Mouse (Mus musculus) hindbrain, embryonic 16.5 days (tissue): ENCODE data around the gene Apol7a. TPM values are rescaled to one million over a fixed set of nuclear protein-coding genes. Genes with fewer than 3 reads are reported as not detected.

Experiments used
- ATAC-seq: fragments of 200-750 bp; cut with Nextera tagmentation; 2 replicates; pipeline ENCODE4 v1.8.0; 2017; ENCODE audit warnings: moderate TSS enrichment, moderate library complexity
- H3K27ac ChIP-seq: fragments of 300-500 bp; sonication (generic); 2 replicates; pipeline ENCODE4 v1.5.1; 2014; ENCODE audit warnings: low read depth, mild to moderate bottlenecking, control low read depth, low read length, moderate library complexity
- H3K27me3 ChIP-seq: fragments of 300-500 bp; sonication (generic); replicated peaks from 2 replicates; pipeline ENCODE4 v1.6.1; 2014; ENCODE audit warnings: low read length; ENCODE audit not compliant: control insufficient read depth, insufficient read depth
- H3K36me3 ChIP-seq: fragments of 300-500 bp; sonication (generic); 2 replicates; pipeline ENCODE4 v1.6.1; 2014; ENCODE audit warnings: mild to moderate bottlenecking, low read length, moderate library complexity, mixed read lengths; ENCODE audit not compliant: control insufficient read depth, insufficient read depth
- H3K4me1 ChIP-seq: fragments of 300-500 bp; sonication (generic); 2 replicates; pipeline ENCODE4 v1.6.1; 2014; ENCODE audit warnings: low read depth, low read length; ENCODE audit not compliant: control insufficient read depth, insufficient read depth
- H3K4me2 ChIP-seq: fragments of 300-500 bp; sonication (generic); 2 replicates; pipeline ENCODE4 v1.6.1; 2014; ENCODE audit warnings: mild to moderate bottlenecking, low read length, control low read depth, moderate library complexity
- H3K4me3 ChIP-seq: fragments of 300-500 bp; sonication (generic); 2 replicates; pipeline ENCODE4 v1.5.1; 2014; ENCODE audit warnings: mild to moderate bottlenecking, low read length, control low read depth, moderate library complexity
- H3K9ac ChIP-seq: fragments of 300-500 bp; sonication (generic); 2 replicates; pipeline ENCODE4 v1.6.1; 2014; ENCODE audit warnings: low read depth, mild to moderate bottlenecking, control low read depth, low read length, moderate library complexity
- H3K9me3 ChIP-seq: fragments of 300-500 bp; sonication (generic); 2 replicates; pipeline ENCODE4 v1.6.1; 2014; ENCODE audit warnings: mild to moderate bottlenecking, low read length, moderate library complexity; ENCODE audit not compliant: control insufficient read depth
- WGBS: fragments of 180-500 bp; shearing (Covaris S2); extraction: QIAGEN DNeasy Blood & Tissue Kit; methylation state at CpG from one replicate; pipeline ENCODE4 v1.1.7; 2014; 5-methylcytosine and 5-hydroxymethylcytosine counted together
- polyA plus RNA-seq: library from polyadenylated mRNA; unstranded; fragments of >200 nt; fragmentation: Nextera tagmentation; extraction: Ambion mirVana; gene quantifications from 2 replicates; pipeline ENCODE4 v1.2.1, GENCODE M21; 2015

The Apol7a gene
- polyA plus RNA-seq, 1 experiment from 2014 or later = not detected

GRCm38 (mm10) chr15:77366706-77367484 lies 32.0 kb downstream of the Apol7a start:
- peak overlapping the region; percentile 64 for H3K4me2 ChIP-seq
- no peaks in the 10 kb centered on the region for H3K9me3 ChIP-seq
- peak; percentile 58 for ATAC-seq
- peak overlapping the region; percentile 61 for H3K9ac ChIP-seq
- H3K27me3 ChIP-seq = no peaks in the 10 kb centered on the region
- H3K4me3 ChIP-seq = peak overlapping the region; percentile 37
- no peaks in the 10 kb centered on the region for H3K36me3 ChIP-seq
- H3K27ac ChIP-seq = peak overlapping the region; percentile 88
- under 1% methylated on average over 26 of the region's 26 CpGs for WGBS
- H3K4me1 ChIP-seq = peaks cover 30% of the 10 kb centered on the region

- peaks cover 30% of the 10 kb centered on the region for H3K4me1 ChIP-seq
- ATAC-seq = no peak
- H3K9ac ChIP-seq = 0 out of 2 replicates have a peak overlapping the region, but pooled peaks have one; percentile 17
- H3K36me3 ChIP-seq = no peaks in the 10 kb centered on the region
- WGBS = 56% methylated on average over 9 of the region's 9 CpGs
- H3K27ac ChIP-seq = peak overlapping the region; percentile 88; the same call in 1 of the 2 replicates
- H3K4me3 ChIP-seq = no peak overlapping the region
- peak overlapping the region; percentile 64 for H3K4me2 ChIP-seq
- no peaks in the 10 kb centered on the region for H3K9me3 ChIP-seq
- no peaks in the 10 kb centered on the region for H3K27me3 ChIP-seq
Measured at GRCm38 (mm10) chr15:77365700-77366570, 33.0 kb downstream of the Apol7a start.

GRCm38 (mm10) chr15:77364026-77364425 lies 34.9 kb downstream of the Apol7a start:
- ATAC-seq = no peak
- WGBS = 58% methylated on average over 3 of the region's 3 CpGs

DNA sequence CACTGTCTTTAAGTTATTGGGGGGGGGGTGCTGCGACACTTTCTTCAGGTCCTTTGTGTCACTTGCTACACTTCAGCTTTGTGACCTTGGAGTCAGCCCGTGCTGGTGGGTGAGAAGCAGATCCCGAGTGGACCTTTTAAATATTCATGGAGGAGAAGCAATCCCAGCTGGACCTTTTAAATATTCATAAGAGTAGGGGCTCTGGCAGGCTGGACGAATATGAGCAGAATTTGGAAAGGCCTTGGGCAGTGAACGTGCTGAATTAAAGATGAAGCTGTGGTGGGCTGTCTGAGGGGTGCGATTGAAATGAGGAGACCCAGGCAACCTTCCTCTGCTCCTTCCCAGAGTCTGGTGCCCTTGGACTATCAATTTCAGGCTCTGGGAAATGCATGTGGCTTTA lies 35.3 kb downstream of the Apol7a start:
- H3K4me2 ChIP-seq = no peak overlapping the region
- H3K27ac ChIP-seq = no peak overlapping the region
- no peaks in the 10 kb centered on the region for H3K36me3 ChIP-seq
- H3K4me1 ChIP-seq = peaks cover 40% of the 10 kb centered on the region
- no peaks in the 10 kb centered on the region for H3K9me3 ChIP-seq
- ATAC-seq = no peak
- no peak overlapping the region for H3K4me3 ChIP-seq
- 8% methylated on average over 6 of the region's 6 CpGs for WGBS
- no peaks in the 10 kb centered on the region for H3K27me3 ChIP-seq
- H3K9ac ChIP-seq = no peak overlapping the region

More at GRCm38 (mm10) chr15:77364026-77364425, 34.9 kb downstream of the Apol7a start:
- Histone ChIP-seq H3K4me3 (no peak overlapping the region), H3K4me2 (no peak overlapping the region), H3K36me3 (no peaks in the 10 kb centered on the region), H3K9me3 (no peaks in the 10 kb centered on the region), H3K4me1 (peaks cover 36% of the 10 kb centered on the region), H3K27me3 (no peaks in the 10 kb centered on the region), H3K9ac (no peak overlapping the region), H3K27ac (no peak overlapping the region)

GRCm38 (mm10) chr15:77362952-77363351 lies 36.0 kb downstream of the Apol7a start:
- H3K4me2 ChIP-seq = no peak overlapping the region
- WGBS = 32% methylated on average over 5 of the region's 5 CpGs
- H3K9me3 ChIP-seq = no peaks in the 10 kb centered on the region
- no peak overlapping the region for H3K27ac ChIP-seq
- peaks cover 36% of the 10 kb centered on the region for H3K4me1 ChIP-seq
- no peaks in the 10 kb centered on the region for H3K36me3 ChIP-seq
- no peak for ATAC-seq
- no peaks in the 10 kb centered on the region for H3K27me3 ChIP-seq
- no peak overlapping the region for H3K4me3 ChIP-seq
- H3K9ac ChIP-seq = no peak overlapping the region

- Histone ChIP-seq H3K4me1 (peaks cover 32% of the 10 kb centered on the region), H3K9ac (peak overlapping the region; percentile 60; the same call in 1 of the 2 replicates), H3K9me3 (no peaks in the 10 kb centered on the region), H3K4me3 (no peak overlapping the region), H3K4me2 (no peak overlapping the region), H3K27me3 (no peaks in the 10 kb centered on the region), H3K27ac (no peak overlapping the region), H3K36me3 (no peaks in the 10 kb centered on the region)
- 94% methylated on average over 8 of the region's 8 CpGs for WGBS
- no peak for ATAC-seq
Measured at GRCm38 (mm10) chr15:77359905-77360304, 39.0 kb downstream of the Apol7a start.

GRCm38 (mm10) chr15:77359486-77359885 lies 39.4 kb downstream of the Apol7a start:
- Histone ChIP-seq H3K4me2 (peak overlapping the region; percentile 63; the same call in 1 of the 2 replicates), H3K27me3 (no peaks in the 10 kb centered on the region), H3K4me3 (no peak overlapping the region; the same call in 1 of the 2 replicates), H3K9me3 (no peaks in the 10 kb centered on the region), H3K27ac (peak overlapping the region; percentile 72; the same call in 1 of the 2 replicates), H3K9ac (peak overlapping the region; percentile 60), H3K4me1 (peaks cover 36% of the 10 kb centered on the region), H3K36me3 (no peaks in the 10 kb centered on the region)
- no peak for ATAC-seq
- 62% methylated on average over 9 of the region's 9 CpGs for WGBS

GRCm38 (mm10) chr15:77359084-77359483 lies 39.8 kb downstream of the Apol7a start:
- H3K9ac ChIP-seq = peak overlapping the region; percentile 60
- no peaks in the 10 kb centered on the region for H3K27me3 ChIP-seq
- H3K27ac ChIP-seq = peak overlapping the region; percentile 72
- H3K4me1 ChIP-seq = peaks cover 37% of the 10 kb centered on the region
- H3K4me3 ChIP-seq = peak overlapping the region; percentile 37
- WGBS = 14% methylated on average over 6 of the region's 6 CpGs
- no peak for ATAC-seq
- no peaks in the 10 kb centered on the region for H3K9me3 ChIP-seq
- H3K36me3 ChIP-seq = no peaks in the 10 kb centered on the region
- H3K4me2 ChIP-seq = peak overlapping the region; percentile 63
